Mouse (Mus musculus) limb, embryonic 11.5 days (tissue): ENCODE measurements around the gene Prom2. TPM values are rescaled to one million over a fixed set of nuclear protein-coding genes. Genes with fewer than 3 reads are reported as not detected.

Experiments used
- ATAC-seq: fragments of 200-750 bp; cut with Nextera tagmentation; 2 replicates; pipeline ENCODE4 v1.8.0; 2017; ENCODE audit warnings: low read depth; ENCODE audit not compliant: insufficient number of reproducible peaks, low FRiP score, low TSS enrichment
- DNase-seq: peaks from one replicate; pipeline ENCODE4 v3.0.0-alpha.2; 2015; ENCODE audit warnings: low spot score
- H3K27ac ChIP-seq: fragments of 300-500 bp; sonication (generic); replicated peaks from 2 replicates; pipeline ENCODE4 v1.5.1; 2014; ENCODE audit warnings: low read depth, mild to moderate bottlenecking, low read length
- H3K27me3 ChIP-seq: fragments of 300-500 bp; sonication (generic); 2 replicates; pipeline ENCODE4 v1.6.1; 2014; ENCODE audit warnings: mild to moderate bottlenecking, low read length, mixed read lengths; ENCODE audit not compliant: control insufficient read depth, insufficient read depth
- H3K36me3 ChIP-seq: fragments of 300-500 bp; sonication (generic); 2 replicates; pipeline ENCODE4 v1.6.1; 2014; ENCODE audit warnings: mild to moderate bottlenecking, low read length, moderate library complexity, mixed read lengths; ENCODE audit not compliant: control insufficient read depth, insufficient read depth
- H3K4me1 ChIP-seq: fragments of 300-500 bp; sonication (generic); 2 replicates; pipeline ENCODE4 v1.6.1; 2014; ENCODE audit warnings: low read length, mixed read lengths; ENCODE audit not compliant: control insufficient read depth, insufficient read depth
- H3K4me2 ChIP-seq: fragments of 300-500 bp; sonication (generic); 2 replicates; pipeline ENCODE4 v1.6.1; 2014; ENCODE audit warnings: low read depth, mild to moderate bottlenecking, moderate library complexity; ENCODE audit not compliant: severe bottlenecking
- H3K4me3 ChIP-seq: fragments of 300-500 bp; sonication (generic); 2 replicates; pipeline ENCODE4 v1.5.1; 2014; ENCODE audit warnings: low read depth, low read length
- H3K9ac ChIP-seq: fragments of 300-500 bp; sonication (generic); 2 replicates; pipeline ENCODE4 v1.6.1; 2014; ENCODE audit warnings: mild to moderate bottlenecking, low read length
- H3K9me3 ChIP-seq: fragments of 300-500 bp; sonication (generic); 2 replicates; pipeline ENCODE4 v1.6.1; 2016; ENCODE audit warnings: low read length; ENCODE audit not compliant: control insufficient read depth
- WGBS: fragments of 180-500 bp; shearing (Covaris S2); extraction: QIAGEN DNeasy Blood & Tissue Kit; methylation state at CpG from one replicate; pipeline ENCODE4 v1.1.7; 2014; 5-methylcytosine and 5-hydroxymethylcytosine counted together
- polyA plus RNA-seq: library from polyadenylated mRNA; unstranded; fragments of >200 nt; fragmentation: Nextera tagmentation; extraction: Ambion mirVana; gene quantifications from 2 replicates; pipeline ENCODE4 v1.2.1, GENCODE M21; 2014

The Prom2 gene
- polyA plus RNA-seq: 1.5 and 1.6 TPM in 2 replicates

GRCm38 (mm10) chr2:127541185-127541584 lies at the start of gene Prom2:
Gene Prom2 (minus strand): TSS chr2:127541467.
- Histone ChIP-seq H3K4me3 (no peak within 1 kb of the TSS), H3K27ac (no peak within 1 kb of the TSS), H3K4me2 (no peak within 1 kb of the TSS), H3K9ac (no peak within 1 kb of the TSS), H3K9me3 (no peaks in the 10 kb centered on the region), H3K27me3 (peaks cover 43% of the 10 kb centered on the region), H3K4me1 (no peaks in the 10 kb centered on the region), H3K36me3 (no peaks in the 10 kb centered on the region)
- no peak for ATAC-seq
- DNase-seq: peak; percentile 30
- 4% methylated on average over 29 of the region's 29 CpGs for WGBS

- Histone ChIP-seq H3K4me2 (no peak overlapping the region), H3K9ac (no peak overlapping the region), H3K36me3 (peaks cover 3% of the 10 kb centered on the region; the same call in 1 of the 2 replicates), H3K9me3 (no peaks in the 10 kb centered on the region), H3K4me3 (no peak overlapping the region), H3K27me3 (no peaks in the 10 kb centered on the region), H3K4me1 (peaks cover 3% of the 10 kb centered on the region; the same call in 1 of the 2 replicates), H3K27ac (no peak overlapping the region)
- ATAC-seq: no peak
- WGBS: 79% methylated on average over 4 of the region's 4 CpGs
- no peak for DNase-seq
Measured at GRCm38 (mm10) chr2:127590840-127591239, 49.6 kb upstream of the Prom2 start.

- Histone ChIP-seq H3K27me3 (no peaks in the 10 kb centered on the region), H3K4me3 (no peak overlapping the region), H3K9ac (no peak overlapping the region), H3K27ac (no peak overlapping the region), H3K36me3 (peaks cover 3% of the 10 kb centered on the region; the same call in 1 of the 2 replicates), H3K4me2 (no peak overlapping the region), H3K9me3 (no peaks in the 10 kb centered on the region), H3K4me1 (peaks cover 3% of the 10 kb centered on the region; the same call in 1 of the 2 replicates)
- ATAC-seq: no peak
- DNase-seq: no peak
- WGBS: 70% methylated on average over 15 of the region's 15 CpGs
Measured at GRCm38 (mm10) chr2:127590204-127590603, 48.9 kb upstream of the Prom2 start.

- peaks cover 3% of the 10 kb centered on the region; the same call in 1 of the 2 replicates for H3K4me1 ChIP-seq
- no peaks in the 10 kb centered on the region for H3K9me3 ChIP-seq
- peaks cover 3% of the 10 kb centered on the region; the same call in 1 of the 2 replicates for H3K36me3 ChIP-seq
- no peak overlapping the region for H3K9ac ChIP-seq
- 91% methylated on average over 9 of the region's 9 CpGs for WGBS
- H3K27me3 ChIP-seq: no peaks in the 10 kb centered on the region
- H3K4me2 ChIP-seq: no peak overlapping the region
- DNase-seq (no peak), ATAC-seq (no peak)
- H3K27ac ChIP-seq: no peak overlapping the region
- H3K4me3 ChIP-seq: no peak overlapping the region
Measured at GRCm38 (mm10) chr2:127588897-127589296, 47.6 kb upstream of the Prom2 start.

GRCm38 (mm10) chr2:127587514-127587844 lies 46.2 kb upstream of the Prom2 start:
- Histone ChIP-seq H3K36me3 (peaks cover 3% of the 10 kb centered on the region; the same call in 1 of the 2 replicates), H3K4me3 (peak overlapping the region; percentile 90), H3K9ac (peak overlapping the region; percentile 93), H3K9me3 (no peaks in the 10 kb centered on the region), H3K27me3 (no peaks in the 10 kb centered on the region), H3K27ac (peak overlapping the region; percentile 74; the same call in 1 of the 2 replicates), H3K4me2 (peak overlapping the region; percentile 55), H3K4me1 (peaks cover 3% of the 10 kb centered on the region; the same call in 1 of the 2 replicates)
- DNase-seq (no peak), ATAC-seq (0 out of 2 replicates have a peak, but pooled peaks have one; percentile 23)
- under 1% methylated on average over 22 of the region's 22 CpGs for WGBS

- no peaks in the 10 kb centered on the region for H3K9me3 ChIP-seq
- 5% methylated on average over 39 of the region's 39 CpGs for WGBS
- H3K4me2 ChIP-seq: peak within 1 kb of the TSS; percentile 55
- peak; percentile 93 for DNase-seq
- H3K27ac ChIP-seq: peak within 1 kb of the TSS; percentile 74; the same call in 1 of the 2 replicates
- peaks cover 3% of the 10 kb centered on the region; the same call in 1 of the 2 replicates for H3K36me3 ChIP-seq
- peak within 1 kb of the TSS; percentile 93 for H3K9ac ChIP-seq
- H3K4me3 ChIP-seq: peak within 1 kb of the TSS; percentile 90
- no peaks in the 10 kb centered on the region for H3K27me3 ChIP-seq
- peak; percentile 84 for ATAC-seq
- H3K4me1 ChIP-seq: peaks cover 3% of the 10 kb centered on the region; the same call in 1 of the 2 replicates
Measured at GRCm38 (mm10) chr2:127586694-127587513, 45.6 kb upstream of the Prom2 start, which contains the start of the genes Zfp661 and Mrps5. Gene Zfp661 (minus strand): TSS chr2:127587094. Gene Mrps5 (plus strand): TSS chr2:127587222.

GRCm38 (mm10) chr2:127584436-127584858 lies 43.2 kb upstream of the Prom2 start:
- peak; percentile 95 for DNase-seq
- Histone ChIP-seq H3K36me3 (no peaks in the 10 kb centered on the region), H3K27me3 (no peaks in the 10 kb centered on the region), H3K9ac (peak overlapping the region; percentile 69), H3K4me3 (peak overlapping the region; percentile 62), H3K4me1 (peaks cover 3% of the 10 kb centered on the region; the same call in 1 of the 2 replicates), H3K27ac (no peak overlapping the region), H3K9me3 (no peaks in the 10 kb centered on the region), H3K4me2 (peak overlapping the region; percentile 77)
- 1% methylated on average over 24 of the region's 24 CpGs for WGBS
- ATAC-seq: peak; percentile 82

- no peak for DNase-seq
- ATAC-seq: no peak
- Histone ChIP-seq H3K4me2 (no peak overlapping the region), H3K4me1 (no peaks in the 10 kb centered on the region), H3K27me3 (no peaks in the 10 kb centered on the region), H3K36me3 (peaks cover 3% of the 10 kb centered on the region; the same call in 1 of the 2 replicates), H3K9ac (no peak overlapping the region), H3K4me3 (no peak overlapping the region), H3K27ac (no peak overlapping the region), H3K9me3 (peaks cover 3% of the 10 kb centered on the region)
- 55% methylated on average over 1 of the region's 1 CpGs for WGBS
Measured at GRCm38 (mm10) chr2:127573322-127573721, 32.1 kb upstream of the Prom2 start.
